Mouse (Mus musculus) left cerebral cortex, postnatal 25 days (tissue): ENCODE data around the gene Sar1b. TPM values are rescaled to one million over a fixed set of nuclear protein-coding genes. Genes with fewer than 3 reads are reported as not detected.

Experiments used
- DNase-seq, 2 experiments: peaks; one replicate each; pipeline ENCODE4 v3.0.0; 2022; ENCODE audit warnings: low spot score in 2 of 2, mixed read lengths in 1 of 2
- intact Hi-C: fragments of 180-260 bp; cut with DNase I; formaldehyde crosslinking; loops from one replicate; pipeline ENCODE4 v1.15.1; 2025
- total RNA-seq, 2 experiments: library from RNA; stranded (reverse); gene quantifications; 2 replicates each; pipeline ENCODE4 v1.2.3; 2021

Sar1b gene
- total RNA-seq, 2 experiments from 2014 or later = 68.3 to 70.1 TPM

- DNase-seq = no peak
- intact Hi-C loops = no loop called here
Observed at GRCm38 (mm10) chr11:51822736-51823135, 59.2 kb downstream of the Sar1b start.

- intact Hi-C loops = no loop called here
- no peak for DNase-seq
Observed at GRCm38 (mm10) chr11:51823271-51823670, 59.8 kb downstream of the Sar1b start.

DNA sequence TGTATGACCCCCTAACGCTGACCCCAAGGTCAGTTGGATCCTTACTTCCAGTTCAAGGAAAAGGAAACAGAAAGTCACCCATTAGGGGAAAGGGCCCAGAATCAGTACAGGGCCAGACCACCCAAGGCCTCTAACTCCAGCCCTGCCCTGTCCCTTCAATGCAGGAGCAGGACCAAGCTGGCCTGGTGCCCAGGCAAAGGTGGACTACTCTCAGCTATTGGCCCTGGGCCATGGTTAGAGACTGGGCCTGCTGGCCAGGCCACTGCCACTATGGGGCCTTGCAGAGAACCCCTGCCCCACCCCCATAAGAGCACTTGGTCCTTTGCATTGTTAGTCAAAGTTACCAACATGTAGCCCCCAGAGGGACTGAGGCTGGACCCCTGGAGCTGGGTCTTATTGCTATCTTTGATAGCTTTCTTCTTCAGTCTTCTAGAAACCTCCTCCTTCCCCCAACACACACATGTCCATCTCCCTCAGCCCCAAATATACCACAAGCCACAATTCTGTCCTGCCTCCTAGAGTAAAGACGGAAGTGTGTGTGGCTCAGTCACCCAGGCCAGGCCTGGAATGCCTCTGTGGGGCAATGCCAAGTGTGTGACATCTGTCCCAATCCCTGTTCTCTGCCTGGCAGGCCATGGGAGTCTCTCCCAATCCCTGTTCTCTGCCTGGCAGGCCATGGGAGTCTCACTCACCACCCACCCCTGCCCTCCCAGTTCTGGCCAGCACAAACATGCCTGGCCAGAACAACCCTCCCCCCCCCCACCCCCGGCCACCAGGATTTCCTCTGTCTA lies 60.7 kb downstream of the Sar1b start:
- intact Hi-C loops = no loop called here

GRCm38 (mm10) chr11:51824867-51825424 lies 61.5 kb downstream of the Sar1b start:
- DNase-seq = no peak
- intact Hi-C loops = no loop called here

More for the DNA sequence above, 60.7 kb downstream of the Sar1b start:
- no peak for DNase-seq

- DNase-seq = peak in 1 of 2 experiments; percentile 28
- intact Hi-C loops = no loop called here
Observed at GRCm38 (mm10) chr11:51831962-51832909, 68.7 kb downstream of the Sar1b start.

DNA sequence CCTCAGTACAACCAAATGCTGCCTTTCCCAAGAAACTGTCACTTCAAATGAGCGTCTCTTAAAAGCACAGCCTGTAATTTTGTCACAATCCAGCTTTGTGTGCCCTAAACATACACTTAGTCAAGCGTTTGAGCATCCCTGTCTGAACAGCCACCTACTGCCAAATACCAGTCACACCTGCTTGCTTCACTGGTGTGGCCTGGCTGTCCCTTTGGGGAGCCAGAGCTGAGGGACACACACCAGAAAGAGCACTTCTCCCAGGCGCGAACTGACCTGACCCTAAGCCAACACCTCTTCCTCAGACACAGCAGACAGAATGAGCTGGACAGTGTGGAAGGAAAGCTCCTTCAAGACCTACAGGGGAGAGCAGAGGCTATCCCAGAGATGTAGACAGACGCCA lies 69.5 kb downstream of the Sar1b start:
- intact Hi-C loops = no loop called here
- no peak for DNase-seq

DNA sequence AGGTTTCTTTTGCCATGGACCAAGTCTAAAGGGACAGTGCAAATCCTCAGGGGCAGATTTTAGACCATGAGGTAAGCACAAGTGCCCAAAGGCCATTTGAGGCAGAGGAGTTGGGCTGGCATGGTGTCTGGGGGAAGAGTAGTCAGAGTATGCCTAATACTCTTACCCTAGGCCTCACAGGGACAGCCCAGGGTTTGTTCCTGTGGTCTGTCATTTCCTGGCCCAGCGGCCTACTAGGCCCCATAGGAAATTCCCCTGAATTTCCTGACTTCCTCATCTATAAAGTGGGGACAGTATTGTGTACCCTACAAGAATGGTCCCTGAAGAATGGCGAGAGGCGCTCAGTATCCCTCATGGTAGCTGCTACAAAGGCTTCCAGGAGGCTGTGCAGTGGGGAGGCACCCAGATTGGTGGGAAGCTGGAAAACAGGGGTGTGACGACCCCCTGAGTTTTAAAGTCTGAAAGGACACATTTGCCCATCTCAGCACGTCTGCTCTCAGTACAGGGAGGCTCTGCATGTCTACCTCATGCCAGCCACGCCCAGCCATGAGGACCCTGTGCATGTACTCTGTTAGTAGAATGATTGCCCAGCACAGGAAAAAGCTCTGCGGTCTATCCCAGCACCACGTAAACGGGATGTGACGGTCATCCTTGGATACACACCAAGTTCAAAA lies 70.0 kb downstream of the Sar1b start:
- no peak for DNase-seq
- intact Hi-C loops = no loop called here

DNA sequence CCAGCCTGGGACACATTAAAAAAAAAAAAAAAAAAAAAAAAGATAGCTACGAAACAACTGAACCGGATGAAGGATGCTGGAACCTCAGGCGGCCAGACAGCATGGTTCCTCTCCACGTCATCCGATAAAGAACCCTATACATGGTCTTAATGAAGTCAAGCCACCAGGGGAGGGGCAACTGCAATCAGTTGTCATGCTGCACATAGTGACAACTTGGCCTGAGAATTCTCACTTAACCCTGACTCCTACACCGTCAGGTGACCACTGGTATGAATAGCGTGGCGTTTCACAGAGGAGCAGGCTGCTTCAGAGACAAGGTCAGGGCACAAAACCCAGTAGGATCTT lies 70.6 kb downstream of the Sar1b start:
- no peak for DNase-seq
- intact Hi-C loops = no loop called here

GRCm38 (mm10) chr11:51835598-51835997 lies 72.1 kb downstream of the Sar1b start:
- intact Hi-C loops = no loop called here
- DNase-seq = no peak

DNA sequence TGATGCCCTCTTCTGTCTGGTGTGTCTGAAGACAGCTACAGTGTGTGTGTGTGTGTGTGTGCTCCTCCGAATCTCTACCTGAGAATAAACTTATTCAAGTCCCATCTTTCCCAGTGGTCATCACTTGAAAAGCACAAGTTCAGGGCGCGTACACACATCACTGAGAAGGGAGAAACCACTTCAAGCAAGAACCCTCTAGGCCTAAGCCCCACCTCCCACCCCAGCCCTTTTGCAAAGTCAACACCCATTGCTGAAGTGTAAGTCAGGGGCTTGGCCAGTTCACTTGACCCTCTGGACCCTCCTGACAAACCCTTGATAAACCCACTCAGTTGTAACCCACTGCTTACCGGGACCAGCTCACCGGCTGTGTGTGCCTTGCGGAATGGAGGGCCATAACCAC lies 73.0 kb downstream of the Sar1b start:
- intact Hi-C loops = no loop called here
- no peak for DNase-seq

DNA sequence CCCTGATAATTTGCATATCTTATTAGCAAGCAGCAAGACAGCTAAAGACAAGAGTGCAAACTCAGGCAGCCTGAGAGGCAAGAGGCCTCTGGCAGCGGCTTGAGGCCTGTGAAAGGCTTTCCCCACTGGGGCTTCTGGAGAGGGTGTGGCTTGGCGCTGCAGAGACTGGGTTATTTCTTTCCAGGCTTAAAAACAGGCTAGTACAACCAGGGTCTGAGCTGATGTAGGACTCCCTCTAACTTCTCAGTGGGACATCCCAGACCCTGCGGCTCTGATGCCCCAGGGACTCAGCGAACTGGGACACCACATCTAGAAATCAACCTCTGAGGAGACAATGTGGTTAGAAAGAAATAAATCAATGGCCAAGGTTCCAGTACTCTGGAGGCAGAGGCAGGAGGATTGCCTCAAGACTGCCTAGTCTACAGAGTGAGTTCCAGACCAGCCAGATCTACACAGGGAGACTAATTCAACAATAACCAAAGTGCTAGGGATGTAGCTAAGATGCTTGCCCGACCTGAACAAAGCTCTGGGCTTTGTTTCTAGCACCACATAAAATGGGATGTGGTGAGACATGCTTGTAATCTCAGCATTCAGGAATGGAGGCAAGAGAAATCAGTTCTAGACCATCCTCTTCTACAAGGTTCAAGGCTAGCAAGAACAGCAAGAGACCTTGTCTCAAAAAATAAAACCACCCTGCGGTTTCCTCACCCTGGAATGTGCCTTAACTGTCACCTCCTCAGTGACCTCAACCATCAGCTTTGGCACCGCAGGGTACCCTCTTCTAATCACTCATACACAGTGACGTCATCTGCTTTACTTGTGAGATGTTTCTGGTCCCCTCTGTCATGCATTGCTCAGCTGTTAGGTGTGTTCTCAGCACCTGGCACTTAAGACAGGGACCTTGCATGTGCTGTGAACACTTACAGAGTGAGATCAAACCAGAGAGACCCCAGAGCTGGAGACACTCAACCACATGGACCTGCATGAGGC lies 74.0 kb downstream of the Sar1b start:
- no peak for DNase-seq
- intact Hi-C loops = no loop called here

DNA sequence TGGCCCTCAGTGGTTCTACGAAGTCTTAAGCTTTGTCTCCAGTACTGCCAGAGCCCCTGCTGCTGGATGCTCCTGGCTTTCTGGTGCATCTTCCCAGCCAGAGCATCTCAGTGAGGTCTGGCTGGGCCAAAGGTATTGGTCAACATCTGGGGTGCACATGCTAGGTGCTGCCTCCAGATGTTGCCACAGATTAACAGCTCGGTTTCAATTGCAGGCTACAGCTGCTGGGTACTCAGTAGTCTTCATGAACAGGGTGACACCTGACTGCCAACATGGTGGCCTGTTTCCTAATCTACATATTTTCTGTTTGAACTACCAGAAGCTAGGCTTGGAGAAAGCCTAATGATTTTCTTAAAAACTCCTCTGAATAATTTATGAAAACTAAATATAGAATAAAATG lies 75.6 kb downstream of the Sar1b start:
- DNase-seq = no peak
- intact Hi-C loops = no loop called here

DNA sequence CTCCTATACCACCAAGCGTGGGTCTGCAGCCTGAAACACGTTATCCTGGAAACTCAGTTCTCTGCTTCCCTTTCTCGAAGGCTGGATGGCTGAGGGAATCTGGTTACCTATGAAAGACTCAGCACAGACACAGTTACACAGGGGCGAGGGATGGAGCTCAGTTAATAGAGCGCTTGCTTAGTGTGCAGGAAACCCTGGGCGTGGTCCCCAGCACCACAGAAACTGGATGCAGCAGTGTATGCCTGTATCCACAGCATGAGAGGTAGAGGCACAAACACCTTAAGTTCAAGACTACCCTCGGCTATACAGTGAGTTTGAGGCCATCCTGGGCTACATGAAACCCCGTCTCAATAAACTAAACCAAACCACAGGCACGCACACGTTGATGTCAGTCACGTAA lies 76.5 kb downstream of the Sar1b start:
- intact Hi-C loops = no loop called here
- DNase-seq = no peak

GRCm38 (mm10) chr11:51840657-51841056 lies 77.2 kb downstream of the Sar1b start:
- DNase-seq = no peak
- intact Hi-C loops = no loop called here

DNA sequence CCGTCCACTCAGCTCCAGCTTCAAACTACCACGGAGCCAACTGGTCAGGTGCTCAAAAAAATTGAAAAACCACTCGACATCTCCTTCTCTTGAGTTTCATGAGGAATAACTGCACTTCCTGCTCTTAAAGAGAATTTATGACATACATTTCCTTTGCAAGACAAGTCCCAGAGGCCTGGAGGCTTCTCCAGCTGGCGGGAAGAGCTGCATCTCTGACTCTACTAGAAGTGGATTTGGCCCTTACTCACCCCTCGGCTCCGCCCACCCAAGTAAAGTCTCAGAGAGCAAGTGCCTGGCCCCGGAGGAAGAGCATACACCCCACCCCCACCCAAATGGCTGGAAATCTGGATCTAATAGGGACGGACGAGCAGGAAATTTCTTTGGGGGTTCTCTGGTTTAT lies 77.7 kb downstream of the Sar1b start:
- intact Hi-C loops = no loop called here
- DNase-seq = no peak
